Mouse (Mus musculus) splenic B cell, adult 2 months (primary cell): Measurements from ENCODE around the gene Lsm7.
A peak's percentile ranks its signal among the peaks of the same experiment; 100 is the strongest.

ENCODE experiments used
- DNase-seq: peaks from one replicate; pipeline ENCODE4 v3.0.0-alpha.2; 2011; ENCODE audit warnings: low read depth, low spot score
- H3K27me3 ChIP-seq: 2 replicates; pipeline ENCODE4 v1.6.1; 2012; ENCODE audit warnings: mild to moderate bottlenecking, low read length, moderate library complexity, mixed read lengths; ENCODE audit not compliant: control insufficient read depth, poor library complexity, insufficient read depth, severe bottlenecking
- H3K36me3 ChIP-seq: 2 replicates; pipeline ENCODE4 v1.6.1; 2012; ENCODE audit warnings: mild to moderate bottlenecking, low read length, moderate library complexity, mixed read lengths; ENCODE audit not compliant: control insufficient read depth, poor library complexity, insufficient read depth, severe bottlenecking

Lsm7 gene

DNA sequence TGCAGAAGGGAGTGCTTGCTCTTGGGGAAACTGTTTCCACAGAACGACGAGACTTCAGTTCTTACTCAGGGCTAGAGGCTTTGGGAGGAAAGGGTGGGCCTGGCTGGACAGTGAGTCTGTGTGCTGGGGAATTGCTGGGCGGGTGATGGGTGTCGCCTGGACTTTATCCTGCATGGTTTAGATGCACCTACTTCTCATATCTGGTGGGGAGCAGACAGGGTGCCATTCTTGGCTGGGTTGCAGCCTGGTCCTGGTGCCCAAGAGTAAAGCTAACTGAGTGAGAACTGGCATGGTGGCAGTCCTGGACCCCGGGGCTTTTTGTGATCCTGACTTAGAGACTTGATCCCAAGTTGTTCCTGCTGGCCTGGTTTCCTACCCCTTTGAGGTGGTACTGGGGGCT is 1.9 kb upstream of the Lsm7 start:
- no peak for DNase-seq
- peaks cover 1% of the 10 kb centered on the region; the same call in 1 of the 2 replicates for H3K36me3 ChIP-seq
- no peaks in the 10 kb centered on the region for H3K27me3 ChIP-seq

DNA sequence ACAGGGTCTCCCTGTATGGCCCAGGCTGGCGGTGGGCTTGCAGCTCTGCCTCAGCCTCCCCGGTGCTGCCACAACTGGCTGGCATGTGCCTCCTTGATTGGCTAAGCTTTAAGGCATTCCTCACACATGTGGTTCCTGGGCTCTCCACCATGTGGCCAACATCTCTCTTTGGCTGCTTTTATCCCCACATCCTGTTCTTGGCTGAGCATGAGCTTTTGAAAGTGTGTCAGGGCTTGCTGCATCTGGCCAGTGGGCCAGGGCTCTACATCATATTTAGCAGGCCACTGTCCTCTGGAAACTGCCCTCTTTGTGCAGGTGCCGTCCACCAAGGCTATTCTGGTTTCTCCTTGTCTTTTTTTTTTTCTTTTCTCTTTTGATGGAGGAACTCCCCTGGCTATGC is 1.3 kb upstream of the Lsm7 start:
- DNase-seq: no peak
- H3K27me3 ChIP-seq: no peaks in the 10 kb centered on the region
- peaks cover 1% of the 10 kb centered on the region; the same call in 1 of the 2 replicates for H3K36me3 ChIP-seq

DNA sequence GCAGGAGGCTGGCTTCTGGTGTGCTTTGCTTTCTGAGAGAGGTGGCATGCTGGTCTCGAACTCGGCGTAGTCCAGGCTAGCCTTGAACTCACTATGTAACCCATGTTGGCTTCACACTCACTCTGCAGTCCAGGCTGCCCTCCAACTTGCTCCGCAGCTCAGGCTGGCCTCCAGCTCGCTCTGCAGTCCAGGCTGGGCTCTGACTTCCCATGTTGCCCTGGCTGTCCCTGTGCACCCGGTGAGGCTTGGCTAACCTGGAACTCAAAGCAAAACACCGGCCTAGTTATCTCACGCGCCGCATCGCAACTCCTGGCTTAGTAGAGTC is 702 bp upstream of the Lsm7 start:
- peak; percentile 16 for DNase-seq
- peaks cover 1% of the 10 kb centered on the region; the same call in 1 of the 2 replicates for H3K36me3 ChIP-seq
- no peaks in the 10 kb centered on the region for H3K27me3 ChIP-seq

- DNase-seq: peak; percentile 81
- no peaks in the 10 kb centered on the region for H3K27me3 ChIP-seq
Measured at GRCm38 (mm10) chr10:80848571-80848970, 6.4 kb downstream of the Lsm7 start.

GRCm38 (mm10) chr10:80845732-80846131 is 9.3 kb downstream of the Lsm7 start:
- H3K36me3 ChIP-seq: no peaks in the 10 kb centered on the region
- H3K27me3 ChIP-seq: no peaks in the 10 kb centered on the region
- no peak for DNase-seq

More at GRCm38 (mm10) chr10:80848571-80848970, 6.4 kb downstream of the Lsm7 start:
- peaks cover 1% of the 10 kb centered on the region; the same call in 1 of the 2 replicates for H3K36me3 ChIP-seq

DNA sequence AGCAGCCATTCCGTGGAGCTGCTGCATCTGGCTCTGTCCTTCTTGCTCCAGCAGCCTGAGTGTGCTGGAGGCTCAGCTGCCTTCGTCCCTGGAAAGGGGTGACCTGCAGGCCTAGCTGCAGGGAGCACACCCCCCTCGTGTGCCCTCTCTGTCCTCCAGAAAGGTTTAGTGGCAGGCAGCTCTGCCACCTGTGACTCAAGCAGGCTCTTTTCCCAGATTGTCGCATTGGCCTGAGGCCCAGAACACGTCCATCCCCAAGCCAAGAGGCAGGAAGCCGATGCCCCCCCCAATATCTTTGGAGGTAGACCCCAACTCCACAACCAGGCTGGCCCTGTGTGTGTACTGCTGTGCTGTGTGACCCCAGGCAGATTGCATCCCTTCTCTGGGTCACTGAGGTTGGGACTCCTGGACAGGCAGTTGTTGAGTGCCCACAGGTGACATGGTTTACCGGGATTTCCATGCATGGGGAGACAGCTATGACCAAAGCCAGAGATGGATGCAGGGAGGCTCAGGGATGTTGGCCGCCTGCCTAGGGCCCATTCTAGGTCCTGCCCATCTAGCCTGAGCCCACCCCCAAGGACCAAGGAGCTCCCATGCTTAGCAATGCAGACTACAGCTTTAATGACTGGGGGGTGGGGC is 9.8 kb downstream of the Lsm7 start:
- Histone ChIP-seq H3K36me3 (no peaks in the 10 kb centered on the region), H3K27me3 (no peaks in the 10 kb centered on the region)
- DNase-seq: no peak

- no peaks in the 10 kb centered on the region for H3K36me3 ChIP-seq
- no peak for DNase-seq
- no peaks in the 10 kb centered on the region for H3K27me3 ChIP-seq
Measured at GRCm38 (mm10) chr10:80843931-80844547, 11.0 kb downstream of the Lsm7 start, which contains the start of gene Lingo3. TSS of gene Lingo3 (minus strand) at chr10:80844039.

GRCm38 (mm10) chr10:80843087-80843930 is 11.7 kb downstream of the Lsm7 start:
- no peaks in the 10 kb centered on the region; the same call in 1 of the 2 replicates for H3K27me3 ChIP-seq
- no peaks in the 10 kb centered on the region for H3K36me3 ChIP-seq
- no peak for DNase-seq

DNA sequence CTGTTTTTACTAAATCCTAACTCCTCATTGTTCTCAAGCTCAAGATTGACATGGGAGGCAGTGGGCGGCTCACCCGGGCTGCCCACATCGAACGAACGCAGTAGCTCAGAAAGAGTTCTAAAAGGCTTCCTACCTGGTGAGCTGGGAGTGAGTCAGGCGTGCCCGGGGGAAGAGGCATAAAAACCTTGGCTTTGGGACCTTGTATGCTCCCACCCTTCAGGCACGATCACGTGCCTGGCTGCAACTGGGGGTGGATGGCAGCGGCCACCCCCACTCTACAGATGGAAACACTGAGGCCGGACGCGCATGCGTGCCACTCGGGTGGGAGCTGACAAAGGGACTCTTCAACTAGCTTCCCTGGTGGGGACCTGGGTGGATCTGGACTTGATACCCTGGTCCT is 12.7 kb downstream of the Lsm7 start:
- no peaks in the 10 kb centered on the region; the same call in 1 of the 2 replicates for H3K27me3 ChIP-seq
- no peaks in the 10 kb centered on the region for H3K36me3 ChIP-seq
- DNase-seq: no peak

GRCm38 (mm10) chr10:80841685-80842084 is 13.3 kb downstream of the Lsm7 start:
- H3K36me3 ChIP-seq: no peaks in the 10 kb centered on the region
- DNase-seq: no peak

GRCm38 (mm10) chr10:80839848-80840247 is 15.2 kb downstream of the Lsm7 start:
- Histone ChIP-seq H3K27me3 (no peaks in the 10 kb centered on the region; the same call in 1 of the 2 replicates), H3K36me3 (no peaks in the 10 kb centered on the region)
- DNase-seq: no peak

More at GRCm38 (mm10) chr10:80841685-80842084, 13.3 kb downstream of the Lsm7 start:
- H3K27me3 ChIP-seq: no peaks in the 10 kb centered on the region; the same call in 1 of the 2 replicates

DNA sequence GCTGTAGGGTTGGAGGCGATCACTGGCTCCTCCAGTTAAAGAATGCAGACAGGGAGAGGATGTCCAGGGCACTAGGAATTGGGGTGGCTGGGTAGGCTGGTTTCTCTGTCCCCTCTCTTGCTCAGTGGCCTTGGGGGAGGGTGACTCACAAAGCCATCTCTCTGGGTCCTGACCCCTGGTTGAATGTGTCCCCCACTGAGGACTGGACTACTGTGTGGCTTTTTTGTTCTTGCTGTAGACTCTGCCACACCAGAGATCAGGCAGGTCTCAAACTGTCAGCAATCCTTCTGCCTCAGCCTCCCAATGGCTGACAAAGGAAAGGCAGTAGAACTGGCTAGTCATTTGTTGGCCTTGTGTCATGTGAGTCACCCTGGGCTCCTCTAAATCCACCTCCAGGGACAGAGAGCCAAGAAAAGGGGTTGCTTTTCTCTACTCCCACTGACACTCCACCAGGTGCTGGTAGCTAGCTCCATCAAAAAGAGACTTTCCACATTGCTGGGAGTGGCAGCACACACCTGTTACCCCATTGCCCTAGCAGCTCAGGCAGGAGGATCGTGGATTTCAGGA is 16.6 kb downstream of the Lsm7 start:
- DNase-seq: no peak
- Histone ChIP-seq H3K36me3 (no peaks in the 10 kb centered on the region), H3K27me3 (no peaks in the 10 kb centered on the region; the same call in 1 of the 2 replicates)

- Histone ChIP-seq H3K36me3 (no peaks in the 10 kb centered on the region), H3K27me3 (no peaks in the 10 kb centered on the region; the same call in 1 of the 2 replicates)
- DNase-seq: no peak
Measured at GRCm38 (mm10) chr10:80837827-80838226, 17.2 kb downstream of the Lsm7 start.

DNA sequence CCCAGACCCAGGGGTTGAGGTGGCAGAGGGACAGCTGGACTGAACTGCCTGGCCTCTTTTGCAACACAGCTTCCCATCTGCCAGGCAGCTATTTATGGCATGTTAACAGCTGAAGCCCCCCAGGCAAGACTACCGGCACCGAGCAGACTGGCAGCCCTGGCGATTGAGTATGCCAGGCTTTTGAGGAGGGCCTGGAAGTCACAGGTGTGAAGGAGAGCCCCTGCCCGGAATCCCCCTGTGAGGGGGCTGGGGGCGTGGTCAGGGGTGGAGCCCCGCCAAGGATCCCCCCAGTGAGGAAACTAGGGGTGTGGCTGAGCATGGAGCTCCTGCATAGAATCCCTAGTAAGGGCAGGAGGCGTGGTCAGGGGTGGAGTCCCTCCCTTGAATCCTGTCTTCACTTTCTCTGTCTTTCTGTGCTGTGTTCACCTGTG is 18.0 kb downstream of the Lsm7 start:
- Histone ChIP-seq H3K27me3 (no peaks in the 10 kb centered on the region; the same call in 1 of the 2 replicates), H3K36me3 (no peaks in the 10 kb centered on the region)
- DNase-seq: no peak
